Mouse (Mus musculus) Muller cell, postnatal 12 days (primary cell): ENCODE data around the gene Lpo.

Experiments
- DNase-seq: peaks from one replicate; pipeline ENCODE4 v3.0.0-alpha.2; 2015; ENCODE audit errors: inconsistent ontology term

The Lpo gene

DNA sequence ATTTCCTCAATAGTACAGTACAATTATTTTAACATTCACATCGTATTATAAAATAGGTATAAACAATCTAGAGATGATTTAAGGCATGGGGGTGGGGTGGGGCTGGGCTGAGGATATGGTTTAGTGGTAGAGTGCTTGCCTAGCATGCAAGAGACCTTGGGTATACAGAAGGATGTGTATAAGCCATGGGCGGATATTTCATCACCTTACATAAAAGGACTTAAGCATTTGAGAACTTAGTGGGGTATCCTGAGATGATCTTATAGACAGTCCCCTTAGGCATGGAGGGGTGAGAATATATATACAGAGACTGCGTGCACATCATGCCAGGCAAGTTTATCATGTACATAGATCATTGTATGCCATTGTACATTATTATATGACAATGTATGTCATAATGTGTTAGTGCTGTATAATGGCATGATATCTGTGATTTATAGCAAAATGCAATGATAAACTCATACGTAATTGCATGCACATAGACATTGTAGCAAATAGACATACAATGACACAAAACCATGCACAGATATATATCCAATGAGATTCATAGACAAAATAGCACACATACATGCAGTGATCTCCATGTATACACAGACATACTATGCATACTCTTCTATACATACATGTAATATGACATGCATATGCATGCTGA, 69.0 kb downstream of the Lpo start:
- DNase-seq: no peak

- no peak for DNase-seq
Observed at GRCm38 (mm10) chr11:87758161-87758911, 69.8 kb downstream of the Lpo start.

DNA sequence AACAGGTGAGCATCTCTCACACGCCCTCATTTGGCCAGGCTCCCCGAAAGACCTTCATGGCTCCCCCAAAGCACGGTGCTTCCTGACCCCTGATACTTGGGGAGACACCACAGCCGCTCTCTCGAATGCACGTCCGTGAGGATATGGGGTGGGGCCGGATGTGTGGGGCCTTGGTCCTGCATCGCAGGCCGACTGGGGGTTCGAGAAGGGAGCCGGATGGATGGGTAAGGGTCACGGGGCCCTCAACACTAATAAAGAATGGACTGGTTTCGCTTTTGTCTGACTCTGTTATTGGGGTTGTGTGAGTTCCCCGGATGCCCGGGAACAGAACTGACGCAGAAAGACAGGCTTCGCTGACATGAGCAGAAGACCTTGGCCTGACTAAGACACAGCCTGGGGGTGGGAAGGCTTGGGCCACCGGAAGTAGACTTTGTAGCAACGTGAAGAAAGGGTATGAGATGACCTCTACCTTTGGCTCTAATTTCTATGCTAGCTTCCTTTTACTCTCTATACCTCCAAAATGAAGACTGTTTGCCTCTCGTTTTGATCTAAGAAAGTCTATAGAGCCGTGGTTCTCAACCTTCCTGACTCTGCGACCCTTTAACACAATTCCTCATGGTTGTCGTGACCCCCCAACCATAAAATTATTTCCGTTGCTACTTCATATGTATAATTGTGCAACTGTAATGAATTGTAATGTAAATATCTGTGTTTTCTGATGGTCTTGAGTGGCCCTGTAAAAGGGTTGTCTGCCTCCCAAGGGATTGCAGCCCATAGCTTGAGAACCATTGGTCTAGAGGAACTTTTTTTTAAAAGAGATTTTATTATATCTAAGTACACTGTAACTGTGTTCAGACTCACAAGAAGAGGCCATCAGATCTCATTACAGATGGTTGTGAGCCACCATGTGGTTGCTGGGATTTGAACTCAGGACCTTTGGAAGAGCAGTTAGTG, 70.8 kb downstream of the Lpo start:
- no peak for DNase-seq
